Mouse (Mus musculus) MEL (cell line): ENCODE results near the gene Psmd11. TPM values are rescaled to one million over a fixed set of nuclear protein-coding genes. Genes with fewer than 3 reads are reported as not detected.

Source experiments
- DNase-seq: peaks from one replicate; pipeline ENCODE4 v3.0.0; 2011; ENCODE audit warnings: low read depth, low spot score
- H3K27ac ChIP-seq: 2 replicates; pipeline ENCODE4 v1.5.1; 2012; ENCODE audit warnings: low read depth, mild to moderate bottlenecking, control low read depth, low read length, moderate library complexity; ENCODE audit not compliant: control insufficient read depth
- H3K27me3 ChIP-seq, 2 experiments: fragments of 150-350 bp in 1 of 2; sonication (generic) in 1 of 2; 2 replicates each; pipeline ENCODE4 v1.6.1; 2012; ENCODE audit warnings: low read length in 2 of 2, mild to moderate bottlenecking in 2 of 2, improper control_type of control experiment in 1 of 2, moderate library complexity in 1 of 2; ENCODE audit not compliant: insufficient read depth in 2 of 2, control insufficient read depth in 1 of 2
- H3K36me3 ChIP-seq, 2 experiments: 2 replicates each; pipeline ENCODE4 v1.6.1; 2012 to 2014; ENCODE audit warnings: low read length in 2 of 2, improper control_type of control experiment in 1 of 2, inconsistent platforms in 1 of 2, mild to moderate bottlenecking in 1 of 2; ENCODE audit not compliant: insufficient read depth in 2 of 2, control insufficient read depth in 1 of 2
- H3K4me1 ChIP-seq, 2 experiments: fragments of 150-350 bp in 1 of 2; sonication (generic) in 1 of 2; 2 replicates each; pipeline ENCODE4 v1.6.1; 2012; ENCODE audit warnings: low read length in 2 of 2, improper control_type of control experiment in 1 of 2, mild to moderate bottlenecking in 1 of 2; ENCODE audit not compliant: insufficient read depth in 2 of 2, control insufficient read depth in 1 of 2
- H3K4me3 ChIP-seq, 2 experiments: fragments of 150-350 bp in 1 of 2; sonication (generic) in 1 of 2; 2 replicates each; pipeline ENCODE4 v1.5.1; 2012; ENCODE audit warnings: low read depth in 2 of 2, low read length in 2 of 2, mild to moderate bottlenecking in 2 of 2, moderate library complexity in 2 of 2, control low read depth in 1 of 2, improper control_type of control experiment in 1 of 2; ENCODE audit not compliant: control insufficient read depth in 1 of 2, insufficient read depth in 1 of 2
- H3K79me2 ChIP-seq: 2 replicates; pipeline ENCODE4 v1.6.1; 2012; ENCODE audit warnings: mild to moderate bottlenecking, low read length, moderate library complexity; ENCODE audit not compliant: control insufficient read depth, poor library complexity, insufficient read depth
- H3K9ac ChIP-seq: 2 replicates; pipeline ENCODE4 v1.6.1; 2012; ENCODE audit warnings: low read depth, mild to moderate bottlenecking, control low read depth, low read length, moderate library complexity; ENCODE audit not compliant: control insufficient read depth, poor library complexity, severe bottlenecking
- H3K9me3 ChIP-seq: fragments of 150-350 bp; sonication (generic); replicated peaks from 2 replicates; pipeline ENCODE4 v1.6.1; 2012; ENCODE audit warnings: mild to moderate bottlenecking, low read length, improper control_type of control experiment, moderate library complexity; ENCODE audit not compliant: insufficient read depth
- ELF1 ChIP-seq: IDR thresholded peaks from 2 replicates; pipeline ENCODE4 v1.6.1; 2014; ENCODE audit warnings: low read depth, mild to moderate bottlenecking, inconsistent platforms, low read length, improper control_type of control experiment, moderate library complexity
- EP300 ChIP-seq, 2 experiments: IDR thresholded peaks; 2 replicates each; pipeline ENCODE4 v1.6.1; 2011; ENCODE audit warnings: improper control_type of control experiment in 2 of 2, low read length in 2 of 2, low read depth in 1 of 2, mild to moderate bottlenecking in 1 of 2
- GABPA ChIP-seq: IDR thresholded peaks from 2 replicates; pipeline ENCODE4 v1.6.1; 2012; ENCODE audit warnings: low read depth, mild to moderate bottlenecking, inconsistent platforms, low read length, improper control_type of control experiment, moderate library complexity
- HCFC1 ChIP-seq: IDR thresholded peaks from 2 replicates; pipeline ENCODE4 v1.6.1; 2012; ENCODE audit warnings: low read depth, mild to moderate bottlenecking, inconsistent platforms, low read length, improper control_type of control experiment, moderate library complexity
- MAFK ChIP-seq: IDR thresholded peaks from 2 replicates; pipeline ENCODE4 v1.6.1; 2011; ENCODE audit warnings: low read depth, mild to moderate bottlenecking, low read length, improper control_type of control experiment, borderline replicate concordance
- MAX ChIP-seq: IDR thresholded peaks from 2 replicates; pipeline ENCODE4 v1.6.1; 2011; ENCODE audit warnings: low read length, improper control_type of control experiment
- MAZ ChIP-seq: IDR thresholded peaks from 2 replicates; pipeline ENCODE4 v1.6.1; 2012; ENCODE audit warnings: low read depth, mild to moderate bottlenecking, inconsistent platforms, low read length, improper control_type of control experiment
- MEF2A ChIP-seq: IDR thresholded peaks from 2 replicates; pipeline ENCODE4 v1.6.1; 2014; ENCODE audit warnings: low read depth, mild to moderate bottlenecking, inconsistent platforms, low read length, improper control_type of control experiment; ENCODE audit not compliant: poor library complexity, insufficient replicate concordance, severe bottlenecking; ENCODE audit errors: extremely low read depth
- MYB ChIP-seq: IDR thresholded peaks from 2 replicates; pipeline ENCODE4 v1.6.1; 2011; ENCODE audit warnings: mild to moderate bottlenecking, low read depth, low read length, improper control_type of control experiment
- MYC ChIP-seq: IDR thresholded peaks from 2 replicates; pipeline ENCODE4 v1.6.1; 2011; ENCODE audit warnings: low read depth, mild to moderate bottlenecking, low read length, improper control_type of control experiment, moderate library complexity
- NELFE ChIP-seq: IDR thresholded peaks from 2 replicates; pipeline ENCODE4 v1.6.1; 2011; ENCODE audit warnings: low read depth, low read length, improper control_type of control experiment
- POLR2AphosphoS2 ChIP-seq: IDR thresholded peaks from 2 replicates; pipeline ENCODE4 v1.6.1; 2011; ENCODE audit warnings: low read length, improper control_type of control experiment
- POLR2AphosphoS5 ChIP-seq: IDR thresholded peaks from 2 replicates; pipeline ENCODE4 v1.6.1; 2012; ENCODE audit warnings: low read depth, borderline replicate concordance, mild to moderate bottlenecking, inconsistent platforms, low read length, moderate library complexity, mixed read lengths
- TAL1 ChIP-seq: IDR thresholded peaks from 2 replicates; pipeline ENCODE4 v1.6.1; 2012; ENCODE audit warnings: mild to moderate bottlenecking, inconsistent platforms, low read length, moderate library complexity, mixed read lengths
- TBP ChIP-seq: IDR thresholded peaks from 2 replicates; pipeline ENCODE4 v1.8.0; 2011; ENCODE audit warnings: low read depth, low read length, improper control_type of control experiment
- TCF12 ChIP-seq: IDR thresholded peaks from 2 replicates; pipeline ENCODE4 v1.6.1; 2014; ENCODE audit warnings: low read depth, mild to moderate bottlenecking, inconsistent platforms, low read length, improper control_type of control experiment, moderate library complexity
- UBTF ChIP-seq: IDR thresholded peaks from 2 replicates; pipeline ENCODE4 v1.6.1; 2012; ENCODE audit warnings: low read depth, mild to moderate bottlenecking, inconsistent platforms, low read length, improper control_type of control experiment, moderate library complexity, borderline replicate concordance; ENCODE audit not compliant: insufficient read depth
- ZKSCAN1 ChIP-seq: IDR thresholded peaks from 2 replicates; pipeline ENCODE4 v1.6.1; 2012; ENCODE audit warnings: low read depth, mild to moderate bottlenecking, inconsistent platforms, low read length, improper control_type of control experiment, moderate library complexity
- ZMIZ1 ChIP-seq: IDR thresholded peaks from 2 replicates; pipeline ENCODE4 v1.6.1; 2012; ENCODE audit warnings: low read depth, mild to moderate bottlenecking, inconsistent platforms, low read length, improper control_type of control experiment, moderate library complexity
- ZNF384 ChIP-seq: IDR thresholded peaks from 2 replicates; pipeline ENCODE4 v1.6.1; 2012; ENCODE audit warnings: low read depth, mild to moderate bottlenecking, inconsistent platforms, low read length, improper control_type of control experiment
- polyA plus RNA-seq, 2 experiments: library from polyadenylated mRNA; stranded (reverse) in 1 of 2; unstranded in 1 of 2; fragments of >175 nt in 1 of 2; fragments of >200 nt in 1 of 2; gene quantifications; 2 replicates each; pipeline versions ENCODE4 v1.2.1 to v1.2.4; 2012; ENCODE audit warnings: low replicate concordance in 2 of 2, low read depth in 1 of 2; ENCODE audit not compliant: insufficient read length in 2 of 2, insufficient read depth in 1 of 2, missing spikeins in 1 of 2
- total RNA-seq: library from RNA; depleted of rRNA; stranded (reverse); fragments of 300-350 nt; gene quantifications from 2 replicates; pipeline ENCODE4 v1.2.3, GENCODE M21; 2012

Psmd11 gene
- total and polyA plus RNA-seq, 3 experiments = 110 to 324 (median 184) TPM

- TF ChIP-seq MYC (no peak), TBP (no peak), ZMIZ1 (no peak)
- H3K9ac ChIP-seq = no peak overlapping the region
- no peaks in the 10 kb centered on the region for H3K27me3 ChIP-seq
- H3K27ac ChIP-seq = no peak overlapping the region
- no peak for DNase-seq
- peaks cover 0 to 2% of the 10 kb centered on the region in 2 experiments; a peak in 1 of 4 replicates for H3K36me3 ChIP-seq
- H3K79me2 ChIP-seq = peaks cover 2% of the 10 kb centered on the region; the same call in 1 of the 2 replicates
- H3K4me1 ChIP-seq = peaks cover 0 to 10% of the 10 kb centered on the region in 2 experiments; a peak in 1 of 4 replicates
- no peak overlapping the region for H3K4me3 ChIP-seq
- H3K9me3 ChIP-seq = no peaks in the 10 kb centered on the region
Measured at GRCm38 (mm10) chr11:80481409-80482050, 53.1 kb downstream of the Psmd11 start.

GRCm38 (mm10) chr11:80482347-80482746 is 53.9 kb downstream of the Psmd11 start:
- DNase-seq = no peak
- no peaks in the 10 kb centered on the region for H3K27me3 ChIP-seq
- peaks cover 0 to 2% of the 10 kb centered on the region in 2 experiments; a peak in 1 of 4 replicates for H3K36me3 ChIP-seq
- no peaks in the 10 kb centered on the region for H3K9me3 ChIP-seq
- H3K79me2 ChIP-seq = no peaks in the 10 kb centered on the region
- no peak overlapping the region for H3K9ac ChIP-seq
- H3K4me1 ChIP-seq = peaks cover 0 to 8% of the 10 kb centered on the region in 2 experiments; a peak in 1 of 4 replicates
- H3K4me3 ChIP-seq = no peak overlapping the region
- TF ChIP-seq GABPA = no peak
- TF ChIP-seq ZKSCAN1 = no peak
- no peak for TF ChIP-seq MAX
- no peak overlapping the region for H3K27ac ChIP-seq

- Histone ChIP-seq H3K36me3 (peaks cover 0 to 2% of the 10 kb centered on the region in 2 experiments; a peak in 1 of 4 replicates), H3K9ac (no peak overlapping the region), H3K79me2 (no peaks in the 10 kb centered on the region), H3K4me1 (peaks cover 0 to 5% of the 10 kb centered on the region in 2 experiments; a peak in 1 of 4 replicates), H3K4me3 (no peak overlapping the region), H3K9me3 (no peaks in the 10 kb centered on the region), H3K27ac (no peak overlapping the region), H3K27me3 (no peaks in the 10 kb centered on the region)
- DNase-seq = no peak
- TF ChIP-seq EP300 (IDR thresholded peaks at IDR 0.05; ENCODE audit: low read depth in 1 of 2, low read length in 2 of 2) (no peak), NELFE (no peak), ELF1 (no peak), TCF12 (no peak), ZNF384 (no peak), MYB (no peak), MYC (no peak), MAZ (no peak), UBTF (no peak), POLR2AphosphoS2 (no peak), POLR2AphosphoS5 (no peak), HCFC1 (no peak), TAL1 (no peak), MEF2A (no peak), MAFK (no peak)
Measured at GRCm38 (mm10) chr11:80482921-80483320, 54.5 kb downstream of the Psmd11 start.
